Mouse (Mus musculus) heart, postnatal 0 days (tissue): ENCODE measurements around the gene Zcchc7.

Experiments used
- CTCF ChIP-seq: IDR thresholded peaks from 2 replicates; pipeline ENCODE4 v1.5.1; 2016; ENCODE audit warnings: antibody characterized with exemption, control low read depth, low read depth
- EP300 ChIP-seq: IDR thresholded peaks from 2 replicates; pipeline ENCODE4 v1.6.1; 2016; ENCODE audit warnings: antibody characterized with exemption, low read depth

DNA sequence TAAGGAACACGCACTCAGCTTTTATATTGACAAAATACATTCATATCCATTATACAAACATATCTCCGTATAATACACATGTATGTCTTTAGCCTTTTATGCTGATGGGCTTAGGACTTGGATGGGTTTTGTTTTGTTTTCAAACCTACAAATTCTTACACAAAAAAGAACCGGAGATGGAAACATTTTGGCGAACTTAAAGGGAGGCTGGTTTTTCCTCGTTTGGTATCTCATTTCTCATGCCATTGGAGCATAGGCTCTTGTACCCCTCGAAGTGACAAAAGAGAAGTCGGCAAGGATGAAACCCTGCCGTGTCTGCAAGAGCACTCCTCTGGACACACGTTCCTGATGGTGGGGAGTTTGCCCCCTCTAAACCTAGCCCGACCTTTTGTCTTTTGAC is 39.3 kb upstream of the Zcchc7 start:
- TF ChIP-seq EP300 (no peak), CTCF (no peak)
